Comparison of ENCODE assay signal across 24 mouse cellular contexts in the genomic region with DNA sequence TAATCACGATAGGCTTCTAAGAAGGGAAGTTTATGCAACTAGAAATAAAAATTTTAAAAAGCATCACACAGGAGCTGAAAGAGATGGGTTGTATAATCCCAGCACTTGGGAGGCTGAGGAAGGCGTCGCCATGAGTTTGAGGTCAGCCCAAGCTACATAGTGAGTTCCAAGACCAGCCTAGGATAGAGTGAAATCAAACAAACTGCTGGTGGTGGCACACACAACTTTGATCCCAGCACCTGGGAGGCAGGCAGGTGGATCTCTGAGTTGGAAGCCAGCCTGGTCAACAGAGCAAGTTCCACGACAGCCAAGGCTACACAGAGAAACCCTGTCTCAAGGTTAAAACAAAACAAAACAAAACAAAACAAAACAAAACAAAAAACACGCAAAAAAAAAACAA. TPM values are rescaled to one million over a fixed set of nuclear protein-coding genes. Genes with fewer than 3 reads are reported as not detected.
DNase-seq lines count a peak whose midpoint lies in the region; ATAC-seq and TF ChIP-seq lines count a peak whose summit lies in the region.
"Had no signal": no experiment of that assay in that cellular context is flagged by ENCODE, and none has a peak within 500 bp of the region (broad histone marks: within the 10 kb centered on the region; RNA-seq: fewer than 3 reads in every experiment).

No protein-coding gene starts in this region.

- peaks cover 24% of the 10 kb centered on the region for H3K4me1 ChIP-seq in liver, adult 2 months (ENCODE audit: control insufficient read depth, insufficient read depth, low read length)
- H3K4me1 ChIP-seq in CH12.LX (ENCODE audit: control insufficient read depth in 1 of 2, insufficient read depth in 2 of 2) = peaks cover 11 to 62% of the 10 kb centered on the region in 2 experiments
- peaks cover 2% of the 10 kb centered on the region; the same call in 1 of the 2 replicates for H3K4me1 ChIP-seq in bone marrow, adult 2 months (ENCODE audit: control insufficient read depth, insufficient read depth, low read length)
- H3K4me1 ChIP-seq in liver, embryonic 14.5 days (replicated peaks; ENCODE audit: control insufficient read depth in 2 of 2, insufficient read depth in 2 of 2, low read length in 1 of 2) = peaks cover 12 to 24% of the 10 kb centered on the region in 2 experiments
- peaks cover 26% of the 10 kb centered on the region for H3K4me1 ChIP-seq in forebrain, embryonic 10.5 days
- H3K4me1 ChIP-seq: neural tube, embryonic 12.5 days had no signal

- no peak for TF ChIP-seq RAD21 in CH12.LX (IDR thresholded peaks at IDR 0.05; ENCODE audit: low read depth, low read length)

- DNase-seq in liver, adult 2 months (ENCODE audit: extremely low read depth, low read depth, low spot score) = peak; percentile 94
- DNase-seq in liver (no peak), CH12.LX (ENCODE audit: extremely low read depth) (no peak)
- DNase-seq in liver, embryonic 14.5 days (ENCODE audit: low read depth in 3 of 3, low spot score in 3 of 3) = no peak
- no peak for DNase-seq in urinary bladder, postnatal 10 days (ENCODE audit: low spot score)
- no peak for DNase-seq in c-Kit-positive CD71-positive TER-119-positive erythroid progenitor cells, embryonic 14.5 days (ENCODE audit: low spot score)
- no peak for DNase-seq in forebrain, embryonic 10.5 days (ENCODE audit: extremely low spot score, low spot score)
- DNase-seq: cerebellum, adult 11-12 months; cerebellum, postnatal 25 days; heart, postnatal 10 days; kidney, postnatal 36 days; left cerebral cortex, postnatal 4 days; midbrain, embryonic 14.5 days; thymus, postnatal 14 days had no signal

- ATAC-seq in liver, embryonic 14.5 days (ENCODE audit: insufficient read depth) = no peak
- ATAC-seq: activated CD4-positive, CD25-positive, alpha-beta regulatory T cell, adult 4 months; hindbrain, postnatal 0 days had no signal

- 0 out of 2 replicates have a peak overlapping the region, but pooled peaks have one; percentile 7 for H3K4me2 ChIP-seq in CH12.LX (ENCODE audit: insufficient read depth, low read depth, poor library complexity, severe bottlenecking)
- peak overlapping the region; percentile 45 for H3K4me2 ChIP-seq in liver, embryonic 14.5 days (ENCODE audit: low read depth)
- H3K4me2 ChIP-seq: embryonic facial prominence, embryonic 12.5 days; forebrain, embryonic 12.5 days; heart, embryonic 12.5 days; kidney, embryonic 15.5 days; limb, embryonic 15.5 days; neural tube, embryonic 12.5 days had no signal

- no peak for TF ChIP-seq CTCF in liver, adult 2 months (IDR thresholded peaks at IDR 0.05; ENCODE audit: low read depth, low read length)
- no peak for TF ChIP-seq CTCF in CH12.LX (conservative IDR thresholded peaks at IDR 0.05 in 1 of 2, IDR thresholded peaks at IDR 0.05 in 1 of 2; ENCODE audit: low read depth in 2 of 2, low read length in 2 of 2)
- no peak for TF ChIP-seq CTCF in bone marrow, adult 2 months (IDR thresholded peaks at IDR 0.05; ENCODE audit: control insufficient read depth, insufficient read depth, low read length)
- TF ChIP-seq CTCF in liver, embryonic 14.5 days (IDR thresholded peaks at IDR 0.05; ENCODE audit: low read depth) = no peak

- H3K27ac ChIP-seq in liver, adult 2 months (replicated peaks; ENCODE audit: insufficient read depth, low read depth, low read length) = peak overlapping the region; percentile 98
- peak overlapping the region; percentile 26; the same call in 1 of the 2 replicates for H3K27ac ChIP-seq in CH12.LX (ENCODE audit: insufficient read depth, low read depth)
- H3K27ac ChIP-seq in bone marrow, adult 2 months (ENCODE audit: control insufficient read depth, insufficient read depth, low read depth, low read length, poor library complexity) = peak overlapping the region; percentile 65; the same call in 1 of the 2 replicates
- no peak overlapping the region for H3K27ac ChIP-seq in liver, embryonic 14.5 days
- no peak overlapping the region for H3K27ac ChIP-seq in forebrain, embryonic 10.5 days
- H3K27ac ChIP-seq: embryonic facial prominence, embryonic 12.5 days; forebrain, embryonic 12.5 days; hindbrain, postnatal 0 days; kidney, embryonic 15.5 days; limb, embryonic 15.5 days; neural tube, embryonic 12.5 days had no signal

- H3K79me2 ChIP-seq in liver, adult 2 months (ENCODE audit: control insufficient read depth, insufficient read depth, low read length) = no peaks in the 10 kb centered on the region
- no peaks in the 10 kb centered on the region for H3K79me2 ChIP-seq in CH12.LX (replicated peaks; ENCODE audit: control insufficient read depth, extremely low read depth, insufficient read depth, poor library complexity, severe bottlenecking)

- no peaks in the 10 kb centered on the region for H3K27me3 ChIP-seq in liver, adult 2 months (ENCODE audit: control insufficient read depth, insufficient read depth, low read length)
- no peaks in the 10 kb centered on the region for H3K27me3 ChIP-seq in CH12.LX (replicated peaks)
- H3K27me3 ChIP-seq in liver, embryonic 14.5 days (ENCODE audit: control insufficient read depth, insufficient read depth, low read length) = no peaks in the 10 kb centered on the region
- H3K27me3 ChIP-seq in forebrain, embryonic 10.5 days (ENCODE audit: poor library complexity, severe bottlenecking) = no peaks in the 10 kb centered on the region
- H3K27me3 ChIP-seq: embryonic facial prominence, embryonic 12.5 days; forebrain, embryonic 12.5 days; heart, embryonic 12.5 days; kidney, embryonic 15.5 days; limb, embryonic 15.5 days; neural tube, embryonic 12.5 days had no signal

- TF ChIP-seq POLR2A in liver, adult 2 months (IDR thresholded peaks at IDR 0.05; ENCODE audit: extremely low read depth, insufficient read depth, low read length) = no peak
- no peak for TF ChIP-seq POLR2A in CH12.LX (IDR thresholded peaks at IDR 0.05; ENCODE audit: low read depth, low read length)
- no peak for TF ChIP-seq POLR2A in bone marrow, adult 2 months (IDR thresholded peaks at IDR 0.05; ENCODE audit: borderline replicate concordance, control insufficient read depth, low read depth, low read length)

- in situ Hi-C loops in CH12.LX (cut with MboI; ENCODE audit: low pct_ligation_motif_present, low pct_unique_long_range_greater_than_20kb, low sequenced_read_pairs) = no loop called here

- peaks cover 22% of the 10 kb centered on the region for H3K36me3 ChIP-seq in liver, adult 2 months (ENCODE audit: control insufficient read depth, insufficient read depth, low read length)
- peaks cover 33 to 46% of the 10 kb centered on the region in 2 experiments for H3K36me3 ChIP-seq in CH12.LX (replicated peaks in 1 of 2; ENCODE audit: control insufficient read depth in 1 of 2, insufficient read depth in 1 of 2, low read length in 1 of 2)
- peaks cover 19% of the 10 kb centered on the region for H3K36me3 ChIP-seq in liver, embryonic 14.5 days (replicated peaks; ENCODE audit: control insufficient read depth, insufficient read depth, low read depth)
- H3K36me3 ChIP-seq in forebrain, embryonic 10.5 days (replicated peaks) = peaks cover 44% of the 10 kb centered on the region

- no peaks in the 10 kb centered on the region for H3K9me3 ChIP-seq in CH12.LX (replicated peaks; ENCODE audit: low read length)
- H3K9me3 ChIP-seq in liver, embryonic 14.5 days (ENCODE audit: control insufficient read depth, low read length) = no peaks in the 10 kb centered on the region
- H3K9me3 ChIP-seq in forebrain, embryonic 10.5 days = no peaks in the 10 kb centered on the region
- H3K9me3 ChIP-seq: embryonic facial prominence, embryonic 12.5 days; forebrain, embryonic 12.5 days; heart, embryonic 12.5 days; kidney, embryonic 15.5 days; limb, embryonic 15.5 days; neural tube, embryonic 12.5 days had no signal

- H3K9ac ChIP-seq in liver, adult 2 months (ENCODE audit: low read depth, low read length) = peak overlapping the region; percentile 58; the same call in 1 of the 2 replicates
- no peak overlapping the region for H3K9ac ChIP-seq in CH12.LX (ENCODE audit: insufficient read depth, low read depth)
- H3K9ac ChIP-seq in liver, embryonic 14.5 days (replicated peaks) = no peak overlapping the region
- H3K9ac ChIP-seq: embryonic facial prominence, embryonic 12.5 days; forebrain, embryonic 12.5 days; heart, embryonic 12.5 days; kidney, embryonic 15.5 days; limb, embryonic 15.5 days; neural tube, embryonic 12.5 days had no signal

- 20% methylated on average over 5 of the region's 5 CpGs for WGBS in liver, adult 2 months
- WGBS in bone marrow, adult 2 months = 48% methylated on average over 5 of the region's 5 CpGs
- 43% methylated on average over 5 of the region's 5 CpGs for WGBS in liver, embryonic 14.5 days (ENCODE audit: insufficient replicate concordance)
- 85% methylated on average over 5 of the region's 5 CpGs for WGBS in forebrain, embryonic 10.5 days

- H3K4me3 ChIP-seq in liver, adult 2 months (ENCODE audit: insufficient read depth, low read depth, low read length) = no peak overlapping the region
- H3K4me3 ChIP-seq in CH12.LX (replicated peaks in 1 of 3; ENCODE audit: low read depth in 2 of 3, low read length in 2 of 3, poor library complexity in 1 of 3) = peak overlapping the region in 1 of 3 experiments; percentile 43
- H3K4me3 ChIP-seq in bone marrow, adult 2 months (replicated peaks; ENCODE audit: control insufficient read depth, low read depth, low read length) = peak overlapping the region; percentile 69
- H3K4me3 ChIP-seq in liver, embryonic 14.5 days (ENCODE audit: insufficient read depth in 1 of 2, low read depth in 2 of 2, low read length in 2 of 2) = peak overlapping the region in 1 of 2 experiments; percentile 20; a peak in 1 of 4 replicates
- no peak overlapping the region for H3K4me3 ChIP-seq in forebrain, embryonic 10.5 days
- H3K4me3 ChIP-seq: embryonic facial prominence, embryonic 12.5 days; forebrain, embryonic 12.5 days; heart, embryonic 12.5 days; kidney, embryonic 15.5 days; limb, embryonic 15.5 days; neural tube, embryonic 12.5 days had no signal

- TF ChIP-seq EP300 in CH12.LX (IDR thresholded peaks at IDR 0.05; ENCODE audit: low read length) = no peak
- no peak for TF ChIP-seq EP300 in liver, embryonic 14.5 days (IDR thresholded peaks at IDR 0.05; ENCODE audit: low read depth)

- dilution Hi-C loops in CH12.LX (cut with MboI; ENCODE audit: extremely low pct_ligation_motif_present, extremely low pct_unique_long_range_greater_than_20kb, low sequenced_read_pairs) = no loop called here

RNA-seq across cellular contexts. Expression of a gene that starts 1.8 kb away (rescaled TPM):
- 6.4 and 12.4 TPM in 2 replicates for total RNA-seq in liver, adult 2 months (2014; rRNA removed)
- 21.3 and 50.7 TPM in 2 replicates for polyA plus RNA-seq in liver, adult 2 months (2012; rRNA removed)
- total RNA-seq in CH12.LX (2012; rRNA removed) (10.1 and 13.6 TPM in 2 replicates), CH12.LX (2014; rRNA removed) (22.7 and 31.3 TPM in 2 replicates)
- polyA plus RNA-seq in CH12.LX (2012; ENCODE audit: insufficient read length, low read depth) = 35.6 and 51.2 TPM in 2 replicates
- polyA plus RNA-seq in bone marrow, adult 2 months (2011; ENCODE audit: insufficient read depth, insufficient read length, low replicate concordance, missing spikeins) = 102 and 317 TPM in 2 replicates
- 50.1 and 74.3 TPM in 2 replicates for polyA plus RNA-seq in liver, embryonic 14.5 days (2012; rRNA removed)
- 87.8 and 104 TPM in 2 replicates for polyA plus RNA-seq in liver, embryonic 14.5 days (2014; fragmentation: Nextera tagmentation; extraction: Ambion mirVana)
- 12.0 and 12.1 TPM in 2 replicates for polyA plus RNA-seq in forebrain, embryonic 10.5 days (2016; fragmentation: Nextera tagmentation; extraction: Ambion mirVana)
- polyA plus RNA-seq: C2C12 had no signal

RNA-seq across cellular contexts. Expression of a gene that starts 7.5 kb away (rescaled TPM):
- 15,245 and 18,176 TPM in 2 replicates for total RNA-seq in liver, adult 2 months (2014; rRNA removed)
- polyA plus RNA-seq in liver, adult 2 months (2012; rRNA removed) = 28,168 and 29,095 TPM in 2 replicates
- 5.3 and 6.2 TPM in 2 replicates for total RNA-seq in CH12.LX (2012; rRNA removed)
- 3.0 and 3.7 TPM in 2 replicates for total RNA-seq in CH12.LX (2014; rRNA removed)
- 3.1 and 4.9 TPM in 2 replicates for polyA plus RNA-seq in CH12.LX (2012; ENCODE audit: insufficient read length, low read depth)
- polyA plus RNA-seq in bone marrow, adult 2 months (2011; ENCODE audit: insufficient read depth, insufficient read length, low replicate concordance, missing spikeins) = 66.3 and 203 TPM in 2 replicates
- 2,859 and 3,167 TPM in 2 replicates for polyA plus RNA-seq in liver, embryonic 14.5 days (2012; rRNA removed)
- polyA plus RNA-seq in liver, embryonic 14.5 days (2014; fragmentation: Nextera tagmentation; extraction: Ambion mirVana) = 5,173 and 5,415 TPM in 2 replicates
- 2.9 and 4.2 TPM in 2 replicates for polyA plus RNA-seq in forebrain, embryonic 10.5 days (2016; fragmentation: Nextera tagmentation; extraction: Ambion mirVana)
- total RNA-seq: hindbrain, postnatal 0 days had no signal
- polyA plus RNA-seq: activated CD4-positive, CD25-positive, alpha-beta regulatory T cell, adult 4 months; C2C12 had no signal

RNA-seq across cellular contexts. Expression of a gene that starts 10.0 kb away (rescaled TPM):
- total RNA-seq in liver, adult 2 months (2014; rRNA removed) = 5.5 and 10.7 TPM in 2 replicates
- polyA plus RNA-seq in liver, adult 2 months (2012; rRNA removed) = 6.7 and 9.7 TPM in 2 replicates
- total RNA-seq in CH12.LX (2012; rRNA removed) (37.1 and 37.6 TPM in 2 replicates), CH12.LX (2014; rRNA removed) (34.4 and 36.0 TPM in 2 replicates)
- 24.7 and 32.8 TPM in 2 replicates for polyA plus RNA-seq in CH12.LX (2012; ENCODE audit: insufficient read length, low read depth)
- 10.8 and 20.1 TPM in 2 replicates for polyA plus RNA-seq in bone marrow, adult 2 months (2011; ENCODE audit: insufficient read depth, insufficient read length, low replicate concordance, missing spikeins)
- 9.4 and 11.0 TPM in 2 replicates for polyA plus RNA-seq in liver, embryonic 14.5 days (2012; rRNA removed)
- 16.0 and 17.5 TPM in 2 replicates for polyA plus RNA-seq in liver, embryonic 14.5 days (2014; fragmentation: Nextera tagmentation; extraction: Ambion mirVana)
- polyA plus RNA-seq in forebrain, embryonic 10.5 days (2016; fragmentation: Nextera tagmentation; extraction: Ambion mirVana) = 31.0 and 37.2 TPM in 2 replicates

RNA-seq across cellular contexts. Expression of a gene that starts 17.9 kb away (rescaled TPM):
- total RNA-seq in liver, adult 2 months (2014; rRNA removed) = 0.09 and 0.13 TPM in 2 replicates
- 0.15 and 0.37 TPM in 2 replicates for polyA plus RNA-seq in liver, adult 2 months (2012; rRNA removed)
- total RNA-seq in CH12.LX (2012; rRNA removed) (0.13 and 0.25 TPM in 2 replicates), CH12.LX (2014; rRNA removed) (0.04 and 0.08 TPM in 2 replicates)
- 0.09 and 0.19 TPM in 2 replicates for polyA plus RNA-seq in CH12.LX (2012; ENCODE audit: insufficient read length, low read depth)
- polyA plus RNA-seq in bone marrow, adult 2 months (2011; ENCODE audit: insufficient read depth, insufficient read length, low replicate concordance, missing spikeins) = 0.25 TPM in 1 of 2 replicates, not detected in the other
- polyA plus RNA-seq in liver, embryonic 14.5 days (2012; rRNA removed) = 0.11 and 0.17 TPM in 2 replicates
- 0.13 and 0.25 TPM in 2 replicates for polyA plus RNA-seq in liver, embryonic 14.5 days (2014; fragmentation: Nextera tagmentation; extraction: Ambion mirVana)
- polyA plus RNA-seq in forebrain, embryonic 10.5 days (2016; fragmentation: Nextera tagmentation; extraction: Ambion mirVana) = 9.3 and 10.8 TPM in 2 replicates

RNA-seq across cellular contexts. Expression of a gene that starts 18.6 kb away (rescaled TPM):
- 178 and 264 TPM in 2 replicates for total RNA-seq in liver, adult 2 months (2014; rRNA removed)
- polyA plus RNA-seq in liver, adult 2 months (2012; rRNA removed) = 215 and 229 TPM in 2 replicates
- total RNA-seq in CH12.LX (2012; rRNA removed) (1.2 and 1.6 TPM in 2 replicates), CH12.LX (2014; rRNA removed) (not detected in 2 replicates)
- 0.10 and 0.23 TPM in 2 replicates for polyA plus RNA-seq in CH12.LX (2012; ENCODE audit: insufficient read length, low read depth)
- 0.80 and 1.0 TPM in 2 replicates for polyA plus RNA-seq in bone marrow, adult 2 months (2011; ENCODE audit: insufficient read depth, insufficient read length, low replicate concordance, missing spikeins)
- 1.0 TPM in 2 replicates for polyA plus RNA-seq in liver, embryonic 14.5 days (2012; rRNA removed)
- polyA plus RNA-seq in liver, embryonic 14.5 days (2014; fragmentation: Nextera tagmentation; extraction: Ambion mirVana) = 0.62 and 0.88 TPM in 2 replicates
- polyA plus RNA-seq in forebrain, embryonic 10.5 days (2016; fragmentation: Nextera tagmentation; extraction: Ambion mirVana) = 0.12 and 0.24 TPM in 2 replicates
- total RNA-seq: heart, postnatal 10 days; hindbrain, postnatal 0 days; left cerebral cortex, postnatal 4 days had no signal

Comparison
In these comparisons a context has a peak if more than half of its experiments do, and no peak if none do; other contexts are left out.
1. H3K27ac ChIP-seq: peak in liver, adult 2 months (single experiment), CH12.LX (single experiment) and bone marrow, adult 2 months (single experiment); none in liver, embryonic 14.5 days (single experiment) and forebrain, embryonic 10.5 days (single experiment).
2. RNA of a gene that starts 7.5 kb away (polyA plus RNA-seq): 28,168 to 29,095 TPM in liver, adult 2 months, 2,859 to 5,415 TPM in liver, embryonic 14.5 days and 66.3 to 203 TPM in bone marrow, adult 2 months; 2.9 to 4.2 TPM in forebrain, embryonic 10.5 days and 3.1 to 4.9 TPM in CH12.LX; every median in the first group is over 10 times any median in the second.